Mouse (Mus musculus): ENCODE data around the gene Krt19.

Gene Krt19

DNA sequence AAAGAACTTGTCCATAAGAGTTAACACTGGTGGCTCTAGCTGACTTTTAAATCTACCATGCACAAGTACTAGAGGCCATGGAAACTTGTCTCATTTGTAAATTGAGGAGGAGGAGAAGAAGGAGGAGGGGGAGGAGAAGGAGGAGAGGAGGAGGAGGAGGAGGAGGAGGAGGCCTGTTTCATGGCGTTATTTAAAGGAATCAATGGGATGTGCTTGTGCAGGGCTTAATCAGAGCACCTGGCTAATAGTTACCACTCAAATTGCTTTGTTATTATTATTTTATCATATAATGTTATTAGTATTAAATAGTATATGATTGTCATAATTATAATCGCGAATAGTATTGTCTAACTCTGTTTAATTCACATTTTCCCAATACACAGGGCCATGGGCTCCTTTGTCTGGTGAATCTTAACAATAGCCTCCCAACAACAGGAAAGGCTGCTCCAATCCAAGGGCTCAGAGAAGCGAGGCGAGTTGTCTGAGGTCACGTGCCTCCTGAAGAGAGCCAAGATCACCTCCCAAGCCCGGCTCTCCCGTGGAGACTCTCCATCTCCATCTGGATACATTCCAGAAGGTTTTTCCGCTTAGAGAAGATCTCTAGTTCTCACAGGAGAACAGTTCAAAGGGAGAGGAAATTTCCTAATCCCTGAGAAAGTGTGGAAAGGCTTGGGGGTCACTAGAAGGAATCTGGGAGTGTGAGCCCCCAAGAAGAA lies at the start of gene Krt19:
Gene Krt19, minus strand, starts transcription at position 51 of the 716 bp plus-strand sequence.
- no peak for DNase-seq

DNA sequence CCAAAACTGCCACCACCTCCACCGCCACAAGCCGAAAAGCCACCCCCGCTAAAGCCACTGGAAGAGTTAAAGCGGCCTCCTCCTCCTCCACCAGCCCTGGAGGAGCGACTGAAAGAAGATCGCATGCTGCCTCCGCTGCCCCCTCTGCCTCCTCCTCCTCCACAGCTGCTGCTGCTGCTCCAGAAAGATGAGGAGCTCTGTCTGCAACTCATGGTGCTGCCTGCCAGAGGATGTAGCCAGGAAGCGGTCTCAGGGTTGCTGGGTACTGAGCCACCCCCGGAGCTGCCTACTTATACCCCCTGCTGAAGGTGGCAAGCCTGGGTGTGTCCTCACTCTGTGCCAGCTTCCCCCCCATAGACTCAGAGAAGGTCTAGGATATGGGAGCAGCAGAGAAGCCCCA lies 44.5 kb upstream of the Krt19 start, which contains the start of gene Krt9:
Gene Krt9, minus strand, starts transcription at position 255 of the 400 bp plus-strand sequence.
- peak; percentile 56 for DNase-seq

DNA sequence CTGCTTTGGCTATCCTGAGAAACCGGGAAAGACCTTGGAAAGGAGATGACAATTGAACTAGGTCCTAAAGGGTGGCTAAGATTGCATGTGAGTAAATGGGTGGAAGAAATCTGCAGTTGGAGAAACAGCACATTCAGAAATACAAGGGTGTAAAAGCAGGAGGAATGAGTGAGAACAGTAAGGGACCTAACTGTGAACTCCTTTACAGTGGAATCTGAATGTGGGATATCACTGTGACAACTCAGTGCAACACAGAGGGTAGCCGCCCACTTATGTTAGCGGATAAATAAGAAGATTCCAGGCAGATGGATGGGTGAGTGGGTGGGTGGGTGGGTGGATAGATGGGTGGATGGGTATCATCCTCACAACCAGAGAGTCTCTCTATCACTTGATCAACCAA lies 43.4 kb upstream of the Krt19 start:
- DNase-seq, result no peak

DNA sequence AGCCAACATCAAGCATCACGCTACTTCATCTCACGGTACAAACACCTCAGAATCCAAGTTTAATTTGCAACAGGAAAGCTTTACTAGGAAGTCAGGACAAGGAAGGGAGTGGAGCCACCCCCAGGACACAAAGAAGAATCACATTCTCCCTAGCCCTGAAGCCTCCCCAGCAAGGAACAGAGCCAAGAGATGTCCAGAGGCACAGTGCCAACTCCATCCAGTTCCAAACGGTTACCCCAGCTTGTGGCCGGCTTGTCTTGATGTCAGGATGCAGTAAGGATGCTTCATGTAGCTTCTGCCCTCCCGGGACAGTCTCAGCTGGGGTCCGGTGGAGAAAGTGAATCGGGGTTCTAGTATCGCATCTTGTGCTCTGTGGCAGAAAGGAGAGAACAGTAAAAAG lies 38.3 kb upstream of the Krt19 start:
- no peak for DNase-seq

DNA sequence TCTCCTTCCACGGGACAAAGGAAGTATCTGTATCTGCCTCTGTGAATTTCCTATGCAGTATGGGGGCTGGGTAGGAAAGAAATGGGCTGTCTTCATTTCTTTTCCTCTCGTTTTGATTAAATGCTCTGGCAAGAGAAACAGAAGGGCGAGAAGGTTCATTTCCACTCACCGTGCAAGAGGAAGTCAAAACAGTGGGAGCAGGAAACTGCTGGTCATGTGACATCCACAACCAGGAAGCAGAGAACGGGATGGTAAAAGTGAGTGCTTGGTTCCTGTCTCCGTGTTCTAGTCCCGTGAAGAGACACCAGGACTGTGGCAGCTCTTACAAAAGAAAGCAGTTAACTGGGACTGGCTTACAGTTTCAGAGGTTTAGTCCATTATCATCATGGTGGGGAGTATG lies 33.3 kb upstream of the Krt19 start:
- DNase-seq, result no peak

DNA sequence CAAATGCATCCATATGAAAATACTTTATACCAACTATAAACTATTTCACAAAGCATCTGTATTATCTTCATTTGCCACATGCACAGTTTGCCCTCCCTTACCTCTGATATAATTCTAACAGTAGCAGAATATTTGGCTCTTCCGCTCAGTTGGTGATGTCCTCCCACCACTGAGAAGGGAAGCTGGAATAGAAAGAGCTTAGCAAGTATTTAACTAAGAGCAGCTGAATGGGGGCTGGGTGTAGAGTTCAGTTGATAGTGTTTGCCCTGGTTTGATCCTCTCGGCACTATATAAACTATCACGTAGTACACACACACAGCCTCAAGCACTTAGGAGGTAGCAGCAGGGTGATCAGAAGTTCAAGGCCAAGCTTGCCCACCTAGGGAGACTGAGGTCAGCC lies 30.8 kb upstream of the Krt19 start:
- DNase-seq, result no peak

DNA sequence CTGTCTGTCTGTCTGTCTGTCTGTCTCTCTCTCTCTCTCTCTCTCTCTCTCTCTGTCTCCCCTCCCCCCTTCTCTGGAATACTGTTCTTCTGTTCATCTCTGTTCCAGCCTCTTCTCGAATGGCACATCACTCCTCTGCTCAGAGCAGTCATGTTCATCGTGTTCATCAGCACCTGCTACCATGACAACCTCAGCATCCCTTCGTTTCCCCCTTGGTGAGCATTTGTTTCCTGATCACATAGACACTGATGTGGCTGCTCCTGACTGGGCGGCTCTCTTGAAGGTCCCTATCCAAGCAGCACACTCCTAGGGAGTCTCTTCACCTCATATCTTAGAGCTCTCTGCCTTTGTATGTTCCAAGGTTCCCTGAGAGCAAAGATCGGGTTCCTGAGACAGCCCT lies 29.8 kb upstream of the Krt19 start:
- DNase-seq, result no peak

DNA sequence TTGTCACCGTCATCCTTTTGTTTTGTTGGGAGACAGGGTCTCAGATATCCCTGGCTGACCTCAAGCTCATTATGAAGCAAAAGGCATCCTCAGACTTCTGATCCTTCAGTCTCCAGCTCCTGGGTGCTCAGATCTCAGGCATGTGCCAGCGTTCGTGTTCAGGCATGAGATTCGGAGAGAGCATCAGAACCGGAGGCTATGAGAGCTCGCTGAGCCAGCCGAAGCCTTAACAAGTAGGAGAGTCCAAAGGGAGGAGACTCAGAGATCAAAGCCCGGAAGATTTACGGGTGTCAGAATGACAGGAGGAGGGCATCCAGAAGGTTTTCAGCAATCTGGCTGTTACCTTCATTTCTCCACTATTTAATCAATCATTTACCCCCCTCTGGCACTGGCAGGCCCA lies 28.3 kb upstream of the Krt19 start:
- DNase-seq, result no peak

DNA sequence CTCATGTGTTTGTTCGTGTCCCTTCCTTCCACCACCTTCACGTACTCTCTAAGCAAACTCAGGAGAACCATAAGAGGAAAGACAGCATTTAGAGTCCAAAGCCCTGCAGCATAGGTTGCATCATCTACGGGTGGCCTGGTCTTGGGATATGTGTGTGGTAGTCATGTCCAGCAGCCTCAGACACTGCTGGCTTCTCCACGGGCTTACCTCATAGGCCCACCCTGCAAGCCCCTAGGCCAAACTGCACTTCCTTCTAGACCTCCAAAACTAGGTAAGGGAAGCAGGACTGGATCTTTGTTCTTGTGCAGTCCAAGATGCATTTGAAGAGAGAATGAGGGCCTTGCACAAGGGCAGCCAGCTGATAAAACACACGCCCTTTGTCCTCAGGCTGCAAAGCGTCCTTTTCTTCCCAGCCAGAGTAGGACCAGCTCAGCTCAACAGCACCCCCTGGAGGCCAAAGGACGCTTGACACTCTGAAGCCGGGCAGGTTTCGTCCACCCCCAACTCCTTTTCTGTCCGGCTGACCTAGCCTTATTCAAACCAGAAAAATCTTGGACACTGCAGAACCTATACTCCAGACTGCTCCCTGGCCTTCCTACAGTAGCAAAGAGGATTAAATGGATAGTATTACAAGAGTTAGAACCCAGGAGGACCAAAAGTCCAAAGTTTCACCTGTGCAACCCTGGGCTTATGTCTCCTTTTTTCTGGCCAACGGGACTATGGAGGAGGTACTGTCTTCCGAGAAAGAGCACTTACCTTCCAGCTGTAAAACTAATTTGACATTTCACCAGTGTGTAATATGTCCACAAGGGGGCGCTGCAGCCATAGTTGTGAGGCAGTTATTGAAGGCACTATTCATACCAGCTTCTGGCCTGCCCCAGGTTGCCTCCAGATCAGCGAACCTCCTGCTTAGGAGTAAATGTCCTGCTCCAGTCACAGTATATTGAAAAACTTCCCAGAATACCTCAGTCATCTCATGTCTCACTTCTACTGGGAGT lies 20.6 kb upstream of the Krt19 start:
- DNase-seq, result peak; percentile 47

DNA sequence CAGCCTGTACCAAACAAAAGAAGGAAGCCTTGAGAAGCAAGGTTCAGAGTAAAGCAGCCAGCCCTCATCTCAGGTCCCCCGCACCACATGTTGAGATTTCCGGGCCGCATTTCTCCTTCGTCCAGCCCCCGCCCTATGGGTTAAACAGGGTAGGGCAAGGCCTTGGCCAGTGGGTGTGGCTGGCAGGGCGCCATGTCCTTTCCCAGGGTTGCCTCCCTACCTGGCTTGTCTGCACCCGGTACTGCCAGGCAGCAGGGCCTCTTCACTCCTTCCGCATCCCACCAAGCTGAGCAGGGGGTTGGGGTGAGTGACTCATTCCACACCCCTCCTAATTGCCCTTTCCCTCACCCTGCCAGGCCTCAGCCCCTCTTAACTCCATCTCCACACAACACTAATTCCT lies 19.6 kb upstream of the Krt19 start:
- DNase-seq, result no peak

DNA sequence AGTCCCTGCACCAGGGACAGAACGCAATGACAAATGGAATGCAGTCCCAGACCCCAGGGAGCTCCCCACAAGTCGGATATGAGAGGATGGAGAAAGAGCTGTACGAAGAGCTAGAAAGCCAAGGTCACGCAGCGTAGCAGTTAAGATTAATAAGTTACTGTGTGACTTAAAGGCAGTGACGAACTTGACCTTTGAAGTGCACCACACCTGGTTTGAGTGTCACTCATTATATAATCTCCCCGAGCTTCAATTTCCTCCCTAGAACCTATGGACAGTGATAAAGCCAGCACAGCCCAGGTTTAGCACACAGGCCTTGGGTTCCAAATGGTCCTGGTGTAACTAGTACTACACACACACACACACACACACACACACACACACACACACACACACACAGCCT lies 15.9 kb upstream of the Krt19 start:
- no peak for DNase-seq

DNA sequence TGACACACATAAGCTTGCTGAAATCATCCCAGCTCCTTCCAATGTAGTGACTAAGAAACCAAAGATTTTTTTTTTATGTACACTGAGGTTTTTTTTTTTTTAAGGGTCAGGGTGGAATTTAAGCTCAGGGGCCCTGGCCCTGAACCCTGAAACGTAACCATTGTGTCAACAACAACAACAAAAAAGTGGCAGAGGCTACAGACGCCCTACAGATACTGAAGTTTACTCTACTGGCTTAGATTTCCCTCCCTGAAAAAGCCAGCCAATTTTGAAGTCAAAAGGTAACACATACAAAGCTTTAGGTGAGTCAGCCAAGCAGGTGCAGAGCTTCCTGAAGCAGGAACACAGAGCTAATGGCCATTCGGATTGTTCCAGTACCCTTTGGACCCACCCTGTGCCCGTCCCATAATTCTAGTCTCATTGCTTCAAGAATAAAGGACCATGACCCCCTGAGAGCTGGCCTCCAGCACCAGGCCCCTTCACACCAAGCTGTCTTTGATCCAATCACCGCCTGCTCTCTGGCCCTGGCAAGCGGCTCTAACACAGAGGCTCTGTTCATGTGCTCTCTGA lies 9.5 kb upstream of the Krt19 start:
- no peak for DNase-seq

DNA sequence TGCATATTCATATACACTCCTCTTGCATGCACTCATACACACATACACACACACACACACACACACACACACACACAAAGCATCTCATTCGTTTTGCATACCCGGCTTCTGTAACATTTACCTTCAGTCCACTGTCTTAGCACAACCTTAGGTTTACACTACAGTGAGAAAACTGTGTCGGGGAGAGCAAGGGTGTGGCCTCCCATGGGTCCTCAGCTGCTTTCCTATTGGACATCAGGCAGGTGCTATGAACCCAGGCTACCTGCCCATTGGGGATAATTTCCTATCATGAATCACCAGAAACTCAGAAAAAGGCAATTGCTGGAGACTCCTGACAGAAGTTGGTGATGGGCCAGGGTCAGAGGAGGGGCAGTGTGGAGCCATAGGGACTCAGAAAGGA lies 8.9 kb upstream of the Krt19 start:
- no peak for DNase-seq

DNA sequence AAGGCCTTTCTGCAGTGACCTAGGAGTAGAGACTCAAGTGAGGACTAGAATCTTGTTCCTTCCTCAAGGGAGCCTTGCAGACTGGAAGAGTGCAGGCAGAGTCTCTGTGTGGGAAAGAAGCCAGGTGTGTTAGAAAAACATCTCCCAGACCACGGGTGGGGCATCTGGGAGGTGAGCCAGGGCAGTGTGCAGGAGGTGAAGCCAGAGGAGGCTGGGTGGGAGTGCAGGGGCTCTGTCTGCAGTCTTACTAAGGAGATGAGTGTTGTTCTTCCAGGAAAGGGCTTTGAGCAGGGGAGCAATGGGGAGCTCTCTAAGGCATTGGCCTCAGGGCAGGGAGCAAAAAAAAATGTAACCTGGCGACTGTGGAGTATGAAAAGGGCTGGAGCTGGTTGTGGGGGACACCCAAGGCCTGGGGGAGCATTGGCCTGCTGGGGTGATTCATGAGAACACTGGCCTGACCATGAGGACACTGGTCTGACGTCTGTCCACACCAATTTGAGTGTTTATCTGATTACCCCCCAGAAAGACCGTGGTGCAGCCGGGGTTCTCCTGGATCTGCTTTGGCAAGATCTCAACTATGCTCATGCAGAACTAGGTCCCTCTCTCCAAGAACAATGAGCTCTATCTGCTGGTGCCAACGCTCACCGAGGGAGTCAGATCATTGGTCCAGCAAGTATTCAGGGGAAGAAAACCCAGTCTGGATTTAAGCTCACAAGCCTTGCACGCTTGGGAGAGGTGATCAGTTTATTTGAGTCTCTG lies 7.2 kb upstream of the Krt19 start:
- no peak for DNase-seq

DNA sequence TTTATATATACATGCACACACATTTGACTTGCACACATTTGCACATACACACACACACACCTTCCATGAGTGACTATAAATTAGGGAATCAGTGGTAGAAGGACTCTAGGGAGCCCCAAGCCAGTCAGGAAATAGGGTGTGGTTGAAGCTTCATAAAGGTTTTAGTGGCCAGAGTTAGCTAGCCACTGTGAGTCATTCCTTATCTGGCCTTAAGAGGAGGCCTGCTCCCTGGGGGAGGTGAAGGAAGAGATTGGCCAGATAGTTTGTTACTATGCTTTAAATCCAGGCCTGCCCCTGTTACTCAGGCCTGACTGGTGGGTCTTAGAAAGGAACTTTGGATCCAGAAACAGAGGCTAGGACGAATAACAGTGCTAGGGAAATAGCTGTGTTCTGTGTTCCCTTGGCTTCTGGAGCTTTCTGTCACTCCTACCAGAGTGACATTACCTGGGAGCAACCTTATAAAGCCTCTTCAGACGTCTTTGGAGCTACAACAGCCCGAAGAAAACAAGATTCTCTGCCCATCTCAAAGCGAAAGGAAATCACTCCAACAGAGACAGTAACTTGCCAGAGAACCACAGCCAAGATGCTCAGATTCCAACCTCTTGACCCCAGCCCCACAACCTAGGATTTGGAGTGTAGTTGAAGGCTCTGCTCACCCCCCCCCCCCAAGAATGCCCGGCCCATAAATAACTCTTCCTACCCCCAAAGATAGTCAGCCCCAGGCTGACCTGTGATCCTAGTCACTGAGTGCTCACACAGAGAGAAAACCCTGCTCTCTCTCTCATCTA lies 705 bp downstream of the Krt19 start:
- no peak for DNase-seq

DNA sequence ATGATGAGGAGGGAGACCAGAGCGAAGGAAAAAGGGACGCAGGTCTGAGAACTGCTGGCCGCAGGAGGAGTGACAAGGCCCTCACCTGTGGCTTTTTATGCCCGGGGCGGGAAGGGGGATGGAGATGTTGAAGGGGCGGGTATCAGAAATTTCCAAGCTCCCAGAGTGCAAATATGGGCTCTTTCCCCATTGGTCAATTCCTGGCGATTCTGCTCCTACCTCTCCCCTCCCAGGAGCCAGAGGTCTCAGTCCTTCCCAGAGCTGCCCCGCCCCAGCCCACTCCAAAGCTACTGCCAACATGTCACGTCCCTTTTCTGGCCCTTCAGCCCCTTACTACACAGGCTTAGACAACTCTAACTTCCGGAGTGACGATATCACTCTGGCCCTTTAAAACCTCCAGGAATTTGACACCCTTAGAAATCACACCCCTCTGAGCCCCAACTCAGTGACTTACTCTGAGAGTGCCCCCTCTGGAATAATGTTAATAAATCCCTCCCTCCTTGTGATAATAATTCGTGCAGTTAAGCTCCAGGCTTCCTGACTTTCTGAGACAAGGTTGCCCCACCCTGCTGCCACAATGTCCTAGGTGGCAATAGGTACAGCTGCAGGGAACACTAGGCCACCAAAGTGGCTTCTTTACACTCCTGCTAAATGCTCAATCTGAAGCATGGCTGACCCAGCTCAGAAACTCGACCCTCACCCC lies 2.5 kb downstream of the Krt19 start:
- no peak for DNase-seq

DNA sequence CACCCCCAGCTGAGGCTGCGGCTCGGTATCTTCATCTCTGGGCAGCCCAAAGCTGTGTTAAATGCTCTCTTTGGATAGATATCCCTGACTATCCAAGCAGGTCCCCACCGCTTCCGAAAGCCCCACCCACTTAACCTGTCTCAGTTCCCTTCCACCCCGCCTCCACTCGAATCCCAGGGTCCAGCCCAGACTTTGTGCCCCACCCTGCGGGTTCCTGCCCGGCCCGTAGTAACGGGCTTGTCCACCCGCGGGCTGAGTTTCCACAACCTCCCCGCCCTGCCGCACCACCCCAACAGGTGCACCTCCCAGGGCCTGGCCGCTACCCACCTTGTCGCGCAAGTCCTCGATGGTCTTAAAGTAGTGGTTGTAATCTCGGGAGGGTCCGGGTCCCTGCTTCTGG lies 3.4 kb downstream of the Krt19 start:
- no peak for DNase-seq

DNA sequence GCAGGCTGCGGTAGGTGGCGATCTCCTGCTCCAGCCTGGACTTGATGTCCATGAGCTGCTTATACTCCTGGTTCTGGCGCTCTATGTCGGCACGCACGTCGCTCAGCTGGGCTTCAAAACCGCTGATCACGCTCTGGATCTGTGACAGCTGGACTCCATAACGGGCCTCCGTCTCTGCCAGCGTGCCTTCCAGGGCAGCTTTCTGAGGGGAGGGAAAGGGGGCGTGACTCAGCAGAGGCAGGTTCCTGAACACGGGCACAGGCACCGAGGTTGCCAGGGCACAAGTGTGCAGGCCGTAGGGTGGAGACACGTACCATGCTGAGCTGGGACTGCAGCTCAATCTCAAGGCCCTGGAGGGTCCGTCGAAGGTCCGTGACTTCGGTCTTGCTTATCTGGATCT lies 7.5 kb downstream of the Krt19 start:
- no peak for DNase-seq

DNA sequence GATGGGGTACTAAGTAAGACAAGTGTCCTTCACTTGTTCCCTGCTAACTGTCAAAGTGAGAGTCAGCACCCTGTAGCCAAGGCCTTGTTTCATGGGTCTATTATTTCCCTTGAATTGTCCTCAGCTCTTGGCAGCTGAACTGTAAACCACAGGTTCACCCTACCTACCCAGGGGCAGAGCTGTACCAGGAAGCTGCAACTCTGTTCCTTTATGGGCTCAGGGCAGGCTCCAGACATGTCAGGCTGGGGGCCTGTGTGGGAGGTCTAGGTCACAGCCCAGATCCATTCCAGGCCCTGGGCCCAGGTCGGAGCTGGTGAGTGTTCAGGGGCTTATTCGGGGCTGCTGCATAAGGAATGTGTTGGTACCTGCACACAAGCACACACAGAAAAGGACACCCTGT lies 9.1 kb downstream of the Krt19 start:
- DNase-seq, result no peak

DNA sequence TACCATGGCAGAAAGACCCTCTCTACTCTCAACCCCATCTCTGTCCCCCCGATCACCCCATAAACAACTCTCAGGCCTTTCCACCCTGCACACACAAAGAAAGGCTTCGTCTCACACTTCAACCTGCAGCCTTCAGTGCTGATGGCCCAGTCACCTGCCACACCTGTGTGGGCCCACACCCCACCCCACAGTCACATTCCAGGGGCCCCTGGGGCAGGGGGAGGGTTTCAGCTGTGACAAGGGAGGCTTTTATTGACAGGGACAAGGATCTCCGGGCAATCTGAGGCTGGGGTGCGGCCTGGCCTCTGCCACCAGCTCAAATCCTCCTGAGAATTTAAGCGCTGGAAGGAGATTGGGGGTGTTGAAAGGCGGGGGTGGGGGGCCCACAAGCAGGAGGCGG lies 9.7 kb downstream of the Krt19 start:
- no peak for DNase-seq

DNA sequence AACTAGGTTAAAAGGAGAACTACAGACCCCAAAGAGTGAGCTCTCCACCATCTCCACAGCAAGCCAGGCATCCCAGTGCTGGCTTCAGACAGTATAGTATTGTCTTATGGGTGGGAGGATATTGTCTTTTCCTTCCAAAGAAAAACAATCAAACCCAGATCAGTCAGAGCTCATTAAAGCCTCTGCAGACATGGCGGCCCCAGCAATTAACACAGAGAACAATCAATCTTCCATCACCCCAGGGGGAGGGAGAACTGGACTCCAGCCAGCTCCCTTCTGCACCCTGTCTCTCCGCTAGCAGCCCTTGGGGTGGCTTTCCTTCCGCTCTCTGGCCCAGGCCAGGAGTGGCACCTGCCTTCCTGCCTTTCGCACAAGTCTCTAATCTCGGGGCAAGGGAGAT lies 10.8 kb downstream of the Krt19 start:
- DNase-seq, result no peak

DNA sequence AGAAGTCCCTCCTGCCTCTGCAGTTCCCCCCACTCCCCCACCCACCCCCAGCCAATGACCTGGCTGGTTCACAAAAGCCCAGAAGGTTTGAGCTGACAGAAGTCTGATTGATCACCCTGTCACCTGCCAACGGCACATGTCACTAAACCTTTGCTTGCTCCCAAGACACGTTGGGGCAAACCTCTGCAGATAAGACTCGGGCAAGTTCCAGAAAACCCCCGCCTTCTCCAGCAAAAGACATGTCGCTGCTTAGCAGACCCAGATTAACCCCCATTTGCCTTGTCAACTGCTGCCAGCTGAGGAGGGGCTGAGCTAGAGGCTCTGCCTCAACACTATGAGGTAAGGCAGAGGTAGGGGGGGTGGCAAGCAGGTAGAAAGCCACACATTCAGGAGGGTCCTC lies 11.9 kb downstream of the Krt19 start:
- DNase-seq, result no peak

All from right cerebral cortex, postnatal 25 days (tissue).